Mouse (Mus musculus) ES-Bruce4 (cell line): Measurements from ENCODE around the gene Abca6. TPM values are rescaled to one million over a fixed set of nuclear protein-coding genes. Genes with fewer than 3 reads are reported as not detected.

Source experiments
- H3K27ac ChIP-seq: 2 replicates; pipeline ENCODE4 v1.5.1; 2012; ENCODE audit warnings: low read length, inconsistent platforms; ENCODE audit not compliant: insufficient read depth
- H3K27me3 ChIP-seq: 2 replicates; pipeline ENCODE4 v1.6.1; 2012; ENCODE audit warnings: mild to moderate bottlenecking, low read length, inconsistent platforms; ENCODE audit not compliant: control insufficient read depth, poor library complexity, insufficient read depth, severe bottlenecking
- H3K36me3 ChIP-seq: 2 replicates; pipeline ENCODE4 v1.6.1; 2012; ENCODE audit warnings: inconsistent platforms, mild to moderate bottlenecking, low read length, moderate library complexity; ENCODE audit not compliant: control insufficient read depth, poor library complexity, insufficient read depth, severe bottlenecking
- H3K4me1 ChIP-seq: one replicate; pipeline ENCODE4 v1.8.1; 2011; ENCODE audit warnings: low read length; ENCODE audit not compliant: control insufficient read depth, insufficient read depth
- H3K4me3 ChIP-seq: 2 replicates; pipeline ENCODE4 v1.5.1; 2011; ENCODE audit warnings: low read depth, mild to moderate bottlenecking, low read length
- H3K9ac ChIP-seq: 2 replicates; pipeline ENCODE4 v1.6.1; 2012; ENCODE audit warnings: low read depth, mild to moderate bottlenecking, inconsistent platforms; ENCODE audit not compliant: poor library complexity, severe bottlenecking
- H3K9me3 ChIP-seq: replicated peaks from 2 replicates; pipeline ENCODE4 v1.6.1; 2012; ENCODE audit warnings: mild to moderate bottlenecking, low read length, inconsistent platforms; ENCODE audit not compliant: control insufficient read depth, poor library complexity, insufficient read depth, severe bottlenecking
- CTCF ChIP-seq: IDR thresholded peaks from one replicate; pipeline ENCODE4 v1.8.1; 2011; ENCODE audit warnings: low read depth, low read length
- EP300 ChIP-seq: IDR thresholded peaks from 2 replicates; pipeline ENCODE4 v1.6.1; 2011; ENCODE audit warnings: low read depth, low read length; ENCODE audit not compliant: insufficient read depth
- POLR2A ChIP-seq: IDR thresholded peaks from one replicate; pipeline ENCODE4 v1.8.1; 2011; ENCODE audit warnings: low read length; ENCODE audit not compliant: insufficient read depth
- polyA plus RNA-seq: library from polyadenylated mRNA; stranded (reverse); fragments of >200 nt; gene quantifications from 2 replicates; pipeline ENCODE4 v1.2.4, GENCODE M21; 2011; ENCODE audit warnings: low read depth; ENCODE audit not compliant: missing spikeins, insufficient read depth, insufficient read length

The Abca6 gene
- polyA plus RNA-seq, 1 experiment, result not detected

DNA sequence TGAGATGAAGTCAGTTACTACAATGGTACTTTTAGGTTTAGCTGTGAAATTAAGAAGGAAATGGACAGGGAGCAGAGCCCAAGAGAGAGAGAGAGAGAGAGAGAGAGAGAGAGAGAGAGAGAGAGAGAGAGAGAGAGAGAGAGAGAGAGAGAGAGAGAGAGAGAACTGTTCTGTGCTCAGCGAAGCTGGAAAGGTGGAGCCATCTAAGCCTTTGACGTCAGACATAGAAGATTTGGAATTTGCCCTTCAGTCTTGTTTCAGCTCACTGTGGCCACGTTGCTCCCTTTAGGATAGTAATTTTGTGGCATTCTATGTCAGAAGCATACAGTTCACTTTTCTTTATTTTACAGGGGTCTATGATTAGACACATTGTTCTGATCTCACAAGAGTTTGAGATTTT is 10.3 kb upstream of the Abca6 start:
- Histone ChIP-seq H3K4me3 (no peak overlapping the region), H3K27ac (no peak overlapping the region), H3K9me3 (peaks cover 16% of the 10 kb centered on the region), H3K27me3 (no peaks in the 10 kb centered on the region), H3K36me3 (no peaks in the 10 kb centered on the region; the same call in 1 of the 2 replicates), H3K4me1 (peaks cover 4% of the 10 kb centered on the region), H3K9ac (no peak overlapping the region)
- no peak for TF ChIP-seq CTCF
- TF ChIP-seq EP300, result no peak
- TF ChIP-seq POLR2A, result no peak

DNA sequence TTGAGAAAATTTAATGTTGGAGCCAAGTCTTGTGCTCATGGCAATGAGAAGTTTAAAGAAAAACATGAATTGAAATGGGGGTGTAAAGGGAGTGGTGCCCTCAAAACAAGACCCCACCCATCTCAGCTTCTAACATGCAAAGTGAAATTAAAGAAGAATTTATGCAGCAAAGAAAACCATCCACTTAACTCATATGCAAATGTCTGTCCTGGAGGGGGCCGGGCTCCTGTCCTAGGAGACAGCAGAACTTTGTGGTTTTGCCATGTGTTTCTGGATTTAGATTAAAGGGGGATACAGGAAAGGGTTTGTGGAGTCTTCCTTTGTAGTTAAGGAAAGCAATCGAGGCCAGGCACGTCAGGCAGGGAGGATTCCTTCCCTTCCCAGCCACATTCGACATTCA is 6.3 kb upstream of the Abca6 start:
- Histone ChIP-seq H3K9me3 (peaks cover 22% of the 10 kb centered on the region), H3K9ac (no peak overlapping the region), H3K27me3 (no peaks in the 10 kb centered on the region), H3K36me3 (no peaks in the 10 kb centered on the region; the same call in 1 of the 2 replicates), H3K4me1 (peaks cover 4% of the 10 kb centered on the region), H3K27ac (no peak overlapping the region), H3K4me3 (no peak overlapping the region)
- TF ChIP-seq POLR2A (no peak), EP300 (no peak)

DNA sequence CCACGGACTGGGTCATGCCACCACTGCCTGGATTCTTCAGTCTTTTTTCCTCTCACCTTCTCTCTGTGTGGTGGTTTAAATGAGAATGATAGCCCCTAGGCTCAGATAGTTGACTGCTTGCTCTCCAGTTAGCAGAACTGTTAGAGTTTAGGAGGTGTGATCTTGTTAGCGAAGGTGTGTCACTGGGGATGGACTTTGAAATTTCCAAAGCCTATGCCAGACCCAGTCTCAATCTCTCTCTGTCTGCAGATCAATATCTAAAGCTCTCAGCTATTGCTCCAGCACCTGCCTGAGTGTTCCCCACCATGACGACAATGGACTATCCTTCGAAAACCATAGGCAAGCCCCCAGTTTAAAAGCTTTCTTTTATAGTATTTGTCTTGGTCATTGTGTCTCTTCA is 5.5 kb upstream of the Abca6 start:
- Histone ChIP-seq H3K36me3 (no peaks in the 10 kb centered on the region; the same call in 1 of the 2 replicates), H3K9ac (no peak overlapping the region), H3K9me3 (peaks cover 22% of the 10 kb centered on the region), H3K27me3 (no peaks in the 10 kb centered on the region), H3K4me1 (peaks cover 4% of the 10 kb centered on the region), H3K27ac (no peak overlapping the region), H3K4me3 (no peak overlapping the region)
- no peak for TF ChIP-seq POLR2A
- no peak for TF ChIP-seq EP300
- TF ChIP-seq CTCF, result no peak

DNA sequence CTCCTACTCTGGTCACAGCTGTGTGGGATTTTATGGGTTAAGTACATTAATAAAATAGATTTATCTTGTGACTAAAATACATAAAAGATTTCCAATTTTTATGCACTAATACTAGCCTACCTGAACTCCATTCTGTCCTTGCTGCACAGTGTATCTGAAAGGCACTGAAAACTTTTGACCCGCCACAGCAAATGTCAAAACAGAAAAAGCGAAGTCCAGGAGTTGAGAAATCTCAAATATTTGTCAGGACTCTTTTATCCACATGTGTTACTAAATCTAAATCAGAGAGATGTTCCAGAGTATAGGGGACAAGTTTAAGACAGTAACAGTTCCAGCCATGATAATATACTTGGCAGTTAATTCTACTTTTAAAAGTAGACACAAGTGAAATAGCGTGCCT is 680 bp upstream of the Abca6 start:
- no peaks in the 10 kb centered on the region for H3K4me1 ChIP-seq
- no peak overlapping the region for H3K4me3 ChIP-seq
- TF ChIP-seq EP300 (no peak), POLR2A (no peak), CTCF (no peak)
- H3K27me3 ChIP-seq, result no peaks in the 10 kb centered on the region
- no peak overlapping the region for H3K9ac ChIP-seq
- no peaks in the 10 kb centered on the region; the same call in 1 of the 2 replicates for H3K36me3 ChIP-seq
- no peak overlapping the region for H3K27ac ChIP-seq
- H3K9me3 ChIP-seq, result peaks cover 10% of the 10 kb centered on the region; the same call in 1 of the 2 replicates

DNA sequence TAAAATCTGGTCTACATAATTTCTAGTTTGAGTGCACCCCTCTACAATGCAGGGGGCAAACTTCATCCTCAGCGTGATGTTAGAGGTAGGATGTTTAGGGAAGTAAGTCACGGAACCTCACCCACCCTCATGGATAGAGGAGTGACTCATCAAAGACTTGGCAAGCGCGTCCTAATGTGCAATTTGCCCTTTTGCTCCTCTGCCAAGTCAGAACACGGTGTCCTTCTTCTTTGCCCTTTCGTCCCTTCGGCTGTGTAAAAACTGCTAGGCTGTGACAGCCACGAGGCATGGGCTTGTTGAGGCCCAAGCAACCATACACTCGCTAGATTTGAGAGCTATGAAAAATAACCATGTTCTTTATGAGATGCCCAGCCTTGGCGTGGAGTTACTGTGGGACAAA is 6.8 kb downstream of the Abca6 start:
- Histone ChIP-seq H3K9ac (no peak overlapping the region), H3K36me3 (no peaks in the 10 kb centered on the region), H3K27me3 (no peaks in the 10 kb centered on the region), H3K4me3 (no peak overlapping the region), H3K9me3 (no peaks in the 10 kb centered on the region), H3K27ac (no peak overlapping the region), H3K4me1 (no peaks in the 10 kb centered on the region)
- TF ChIP-seq POLR2A (no peak), CTCF (no peak), EP300 (no peak)

DNA sequence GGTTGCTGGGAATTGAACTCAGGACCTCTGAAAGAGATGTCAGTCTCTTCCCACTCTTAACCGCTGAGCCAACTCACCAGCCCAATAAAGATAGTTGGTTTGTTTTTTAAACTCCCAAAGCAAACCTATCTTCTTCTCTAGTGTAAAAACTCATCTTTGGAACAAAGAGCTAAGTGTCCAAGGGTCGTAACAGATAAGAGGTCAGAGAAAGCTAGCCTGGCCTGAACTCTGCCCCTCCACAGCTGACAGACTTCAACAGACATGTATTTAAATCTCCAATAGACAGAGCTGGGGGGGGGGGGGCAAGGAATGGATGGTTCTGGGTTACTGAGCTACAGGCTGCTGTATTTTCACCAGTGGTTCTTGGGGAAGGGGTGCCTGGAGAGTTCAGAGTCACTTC is 14.1 kb downstream of the Abca6 start:
- H3K27me3 ChIP-seq, result no peaks in the 10 kb centered on the region
- H3K27ac ChIP-seq, result no peak overlapping the region
- H3K4me3 ChIP-seq, result no peak overlapping the region
- no peaks in the 10 kb centered on the region for H3K36me3 ChIP-seq
- no peak overlapping the region for H3K9ac ChIP-seq
- H3K4me1 ChIP-seq, result no peaks in the 10 kb centered on the region
- H3K9me3 ChIP-seq, result no peaks in the 10 kb centered on the region
- TF ChIP-seq CTCF (no peak), EP300 (no peak), POLR2A (no peak)
